Mouse (Mus musculus) stomach, postnatal 0 days (tissue): ENCODE measurements around the gene Dpep2nb. TPM values are rescaled to one million over a fixed set of nuclear protein-coding genes. Genes with fewer than 3 reads are reported as not detected.

Source experiments
- ATAC-seq: fragments of 200-750 bp; cut with Nextera tagmentation; 2 replicates; pipeline ENCODE4 v1.8.0; 2017; ENCODE audit not compliant: low FRiP score, low TSS enrichment
- DNase-seq: peaks from one replicate; pipeline ENCODE4 v3.0.0-alpha.2; 2016; ENCODE audit warnings: low spot score
- H3K27ac ChIP-seq: fragments of 300-500 bp; sonication (generic); replicated peaks from 2 replicates; pipeline ENCODE4 v1.5.1; 2014; ENCODE audit warnings: mild to moderate bottlenecking, control low read depth
- H3K27me3 ChIP-seq: fragments of 300-500 bp; sonication (generic); 2 replicates; pipeline ENCODE4 v1.6.1; 2014; ENCODE audit warnings: low read length; ENCODE audit not compliant: control insufficient read depth, insufficient read depth
- H3K36me3 ChIP-seq: fragments of 300-500 bp; sonication (generic); 2 replicates; pipeline ENCODE4 v1.6.1; 2014; ENCODE audit warnings: low read length, mixed read lengths; ENCODE audit not compliant: control insufficient read depth, insufficient read depth
- H3K4me1 ChIP-seq: fragments of 300-500 bp; sonication (generic); replicated peaks from 2 replicates; pipeline ENCODE4 v1.6.1; 2014; ENCODE audit warnings: antibody characterized with exemption; ENCODE audit not compliant: control insufficient read depth, insufficient read depth
- H3K4me2 ChIP-seq: fragments of 300-500 bp; sonication (generic); replicated peaks from 2 replicates; pipeline ENCODE4 v1.6.1; 2014; ENCODE audit warnings: low read depth, mild to moderate bottlenecking, control low read depth, moderate library complexity
- H3K4me3 ChIP-seq: fragments of 300-500 bp; sonication (generic); 2 replicates; pipeline ENCODE4 v1.5.1; 2014; ENCODE audit warnings: low read depth, low read length, control low read depth
- H3K9ac ChIP-seq: fragments of 300-500 bp; sonication (generic); 2 replicates; pipeline ENCODE4 v1.6.1; 2014; ENCODE audit warnings: mild to moderate bottlenecking, low read length, control low read depth, mixed read lengths
- H3K9me3 ChIP-seq: fragments of 300-500 bp; sonication (generic); 2 replicates; pipeline ENCODE4 v1.6.1; 2016; ENCODE audit warnings: low read length; ENCODE audit not compliant: control insufficient read depth
- CTCF ChIP-seq: IDR thresholded peaks from 2 replicates; pipeline ENCODE4 v1.5.1; 2016; ENCODE audit warnings: antibody characterized with exemption, low read depth, mild to moderate bottlenecking, moderate library complexity
- EP300 ChIP-seq: optimal IDR thresholded peaks from 2 replicates; pipeline ENCODE3; 2016; ENCODE audit warnings: antibody characterized with exemption
- WGBS: fragments of 180-500 bp; shearing (Covaris S2); extraction: QIAGEN DNeasy Blood & Tissue Kit; methylation state at CpG from one replicate; pipeline ENCODE4 v1.1.7; 2014; 5-methylcytosine and 5-hydroxymethylcytosine counted together
- microRNA-seq: library from miRNA; unstranded; fragments of <30 nt; microRNA quantifications from one replicate; pipeline ENCODE4, GENCODE M21; 2016
- polyA plus RNA-seq: library from polyadenylated mRNA; unstranded; fragments of >200 nt; fragmentation: Nextera tagmentation; extraction: Ambion mirVana; gene quantifications from 2 replicates; pipeline ENCODE4 v1.2.1, GENCODE M21; 2015

Gene Dpep2nb
- polyA plus RNA-seq, 1 experiment from 2014 or later: not detected

- DNase-seq: no peak
- Histone ChIP-seq H3K9me3 (no peaks in the 10 kb centered on the region), H3K9ac (no peak overlapping the region), H3K36me3 (peaks cover 20% of the 10 kb centered on the region), H3K4me3 (no peak overlapping the region), H3K4me1 (no peaks in the 10 kb centered on the region), H3K4me2 (no peak overlapping the region), H3K27me3 (no peaks in the 10 kb centered on the region), H3K27ac (no peak overlapping the region)
- peak; percentile 25; the same call in 1 of the 2 replicates for ATAC-seq
- TF ChIP-seq EP300 (no peak), CTCF (no peak)
- 30% methylated on average over 7 of the region's 7 CpGs for WGBS
Observed at GRCm38 (mm10) chr8:105951057-105951659, 54.6 kb downstream of the Dpep2nb start.

GRCm38 (mm10) chr8:105949350-105949749 is 56.4 kb downstream of the Dpep2nb start:
- DNase-seq (peak; percentile 72), ATAC-seq (peak; percentile 51)
- Histone ChIP-seq H3K27ac (no peak overlapping the region), H3K4me2 (no peak overlapping the region), H3K27me3 (no peaks in the 10 kb centered on the region), H3K4me3 (no peak overlapping the region), H3K4me1 (no peaks in the 10 kb centered on the region), H3K36me3 (peaks cover 31% of the 10 kb centered on the region), H3K9ac (no peak overlapping the region), H3K9me3 (no peaks in the 10 kb centered on the region)
- 52% methylated on average over 10 of the region's 10 CpGs for WGBS
- no peak for TF ChIP-seq CTCF
- TF ChIP-seq EP300: no peak

Small RNAs within 50 kb of the gene (microRNA-seq; reads per million reads assigned to microRNA genes)
- not detected for gene Mir7074

Other genes starting within 250 kb of the Dpep2nb start
- gene Gfod2, start 247.3 kb downstream of the Dpep2nb start, polyA plus RNA-seq: 14.5 and 16.9 TPM in 2 replicates
- gene Ranbp10, start 178.6 kb downstream of the Dpep2nb start, polyA plus RNA-seq: 7.1 TPM in 2 replicates
- not detected in 2 replicates for gene Tsnaxip1, start 178.2 kb downstream of the Dpep2nb start, polyA plus RNA-seq
- gene Cenpt, start 152.7 kb downstream of the Dpep2nb start, polyA plus RNA-seq: 14.2 and 15.1 TPM in 2 replicates
- gene Thap11, start 150.8 kb downstream of the Dpep2nb start, polyA plus RNA-seq: 36.8 and 37.8 TPM in 2 replicates
- 83.5 and 103 TPM in 2 replicates for gene Nutf2, start 145.4 kb downstream of the Dpep2nb start, polyA plus RNA-seq
- 13.7 and 14.8 TPM in 2 replicates for gene Edc4, start 125.1 kb downstream of the Dpep2nb start, polyA plus RNA-seq
- 0.40 TPM in 1 of 2 replicates, not detected in the other for gene Nrn1l, start 112.4 kb downstream of the Dpep2nb start, polyA plus RNA-seq
- gene Pskh1, start 105.5 kb downstream of the Dpep2nb start, polyA plus RNA-seq: 13.4 and 14.8 TPM in 2 replicates
- gene Ctrl, start 72.1 kb downstream of the Dpep2nb start, polyA plus RNA-seq: 0.22 and 0.85 TPM in 2 replicates
- gene Psmb10, start 67.5 kb downstream of the Dpep2nb start, polyA plus RNA-seq: 65.9 and 68.0 TPM in 2 replicates
- 0.75 and 0.77 TPM in 2 replicates for gene Lcat, start 62.6 kb downstream of the Dpep2nb start, polyA plus RNA-seq
- gene Slc12a4, start 39.9 kb downstream of the Dpep2nb start, polyA plus RNA-seq: 12.8 and 14.1 TPM in 2 replicates
- not detected in 2 replicates for gene Dpep3, start 26.5 kb downstream of the Dpep2nb start, polyA plus RNA-seq
- 8.1 and 8.3 TPM in 2 replicates for gene Dus2, start 14.6 kb downstream of the Dpep2nb start, polyA plus RNA-seq
- 9.2 and 10.0 TPM in 2 replicates for gene Ddx28, start 5.9 kb upstream of the Dpep2nb start, polyA plus RNA-seq
- 2.5 TPM in 2 replicates for gene Nfatc3, start 52.9 kb upstream of the Dpep2nb start, polyA plus RNA-seq
- 38.9 and 48.0 TPM in 2 replicates for gene Esrp2, start 131.0 kb upstream of the Dpep2nb start, polyA plus RNA-seq
- 5.6 and 5.7 TPM in 2 replicates for gene Pla2g15, start 144.4 kb upstream of the Dpep2nb start, polyA plus RNA-seq
- 24.3 and 25.8 TPM in 2 replicates for gene Slc7a6, start 162.9 kb upstream of the Dpep2nb start, polyA plus RNA-seq
- gene Slc7a6os, start 205.0 kb upstream of the Dpep2nb start, polyA plus RNA-seq: 18.6 and 18.8 TPM in 2 replicates
- gene Prmt7, start 205.0 kb upstream of the Dpep2nb start, polyA plus RNA-seq: 21.9 and 22.1 TPM in 2 replicates